Mouse (Mus musculus) CD4-positive helper T cell, adult 2 months (primary cell): ENCODE results near the gene Scn5a.

Source experiments
- DNase-seq: peaks from one replicate; pipeline ENCODE4 v3.0.0-alpha.2; 2012; ENCODE audit warnings: low read depth, missing footprints, low spot score

Scn5a gene

DNA sequence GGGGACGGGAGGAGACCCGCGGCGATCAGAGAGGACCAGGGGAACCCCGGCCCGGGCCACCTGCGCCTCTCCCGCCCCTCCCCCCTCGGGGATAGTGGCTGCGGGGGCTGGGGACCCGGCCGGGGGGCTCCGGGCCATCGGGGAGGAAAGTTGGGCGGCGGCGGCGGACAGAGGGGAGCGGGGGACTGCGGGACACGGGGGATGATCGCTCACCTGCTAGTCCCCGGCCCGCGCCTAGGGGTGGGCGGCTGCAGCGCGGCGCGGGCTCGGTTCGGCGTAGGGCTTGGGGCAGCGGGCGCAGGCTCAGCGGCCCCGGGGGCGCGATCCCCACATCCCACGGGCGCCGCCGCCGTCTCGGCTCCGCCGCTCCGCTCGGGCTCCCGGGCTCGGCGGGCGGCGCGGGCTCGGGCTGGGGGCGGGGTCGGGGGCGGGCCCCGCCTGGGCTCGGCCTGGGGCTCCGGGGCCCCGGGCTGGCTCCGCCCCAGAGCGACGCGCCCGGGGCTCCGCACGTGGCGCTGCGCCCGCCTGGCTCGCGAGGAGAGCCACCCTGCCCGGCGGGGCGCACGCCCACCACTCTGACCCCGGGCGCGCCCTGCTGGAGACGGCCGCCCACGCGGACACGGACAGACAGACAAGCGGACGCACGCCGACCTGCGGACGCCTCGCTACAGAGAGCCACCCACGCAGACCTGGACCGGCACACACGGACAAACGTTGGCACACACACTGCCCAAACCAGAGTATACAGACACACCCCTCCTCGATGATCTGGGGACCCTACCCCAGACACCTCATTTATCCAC lies at the start of gene Scn5a:
TSS of gene Scn5a (minus strand) at position 381 of the 803 bp plus-strand sequence.
- peak; percentile 25 for DNase-seq

GRCm38 (mm10) chr9:119627227-119627626 lies 48.4 kb upstream of the Scn5a start:
- DNase-seq, result no peak

DNA sequence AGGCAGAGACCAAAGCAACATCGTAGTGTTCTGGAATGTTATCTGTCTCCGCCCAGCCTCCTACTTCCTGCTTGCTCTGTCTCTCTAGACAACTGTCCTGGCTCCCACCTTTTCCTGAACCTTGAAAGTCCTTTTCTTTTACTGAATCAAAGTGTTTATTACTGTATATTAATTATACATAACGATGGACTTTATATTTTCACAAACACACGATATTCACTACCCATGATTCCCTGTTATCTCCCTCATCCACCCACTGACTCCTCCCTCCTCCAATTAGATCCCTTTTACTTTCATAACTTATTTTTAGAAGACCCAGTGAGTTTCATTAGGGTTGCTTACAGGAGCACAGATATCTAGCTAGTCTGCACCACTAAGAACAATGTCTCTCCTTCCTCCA lies 45.3 kb upstream of the Scn5a start:
- no peak for DNase-seq

DNA sequence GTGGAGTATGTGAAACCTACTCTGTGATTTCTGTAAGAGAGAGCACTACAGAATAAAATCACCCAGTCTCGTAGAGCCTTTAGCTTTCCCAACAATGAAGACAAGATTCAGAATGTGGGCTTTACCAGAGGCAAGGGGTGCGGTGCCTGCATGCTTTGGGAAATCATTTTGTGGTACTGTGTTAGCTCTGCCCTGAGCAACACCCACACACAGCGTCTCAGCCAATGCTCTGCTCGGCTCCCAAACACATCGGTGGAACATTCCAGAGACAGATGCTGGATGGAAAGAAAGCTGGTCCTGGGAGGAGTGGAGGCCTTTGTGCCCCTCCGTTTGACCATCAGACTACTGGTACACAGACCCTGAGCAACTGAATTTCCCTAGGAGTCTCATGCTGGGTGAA lies 36.0 kb upstream of the Scn5a start:
- DNase-seq, result no peak

DNA sequence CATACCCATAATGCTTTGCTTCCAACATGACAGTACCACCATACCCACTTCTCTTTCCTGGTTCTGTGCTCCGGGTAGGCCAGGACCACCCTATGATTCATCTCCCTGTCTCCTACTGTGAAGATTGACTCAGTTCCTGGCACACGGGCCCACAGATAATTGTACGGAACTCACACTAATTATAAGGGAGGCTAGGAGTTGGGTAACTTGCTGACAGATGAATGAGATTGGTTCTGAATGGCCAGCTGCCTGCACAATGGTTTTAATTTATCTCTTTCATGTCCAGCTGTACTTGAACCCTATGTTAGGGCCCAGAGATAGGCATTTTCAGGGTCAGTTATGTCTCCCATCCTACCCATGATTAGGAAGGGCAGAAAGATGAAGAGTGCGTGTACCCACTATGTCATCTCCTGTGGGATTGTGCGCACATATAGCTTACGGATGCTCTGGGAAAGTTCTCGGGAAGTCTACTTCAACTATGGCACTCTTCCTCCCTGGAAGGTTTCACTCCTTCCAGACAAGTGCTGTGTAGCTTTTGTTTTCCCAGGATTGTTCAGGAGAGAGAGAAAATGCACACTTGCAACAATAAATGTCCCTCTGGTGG lies 31.8 kb upstream of the Scn5a start:
- DNase-seq, result no peak

- DNase-seq, result no peak
Observed at GRCm38 (mm10) chr9:119606906-119607305, 28.1 kb upstream of the Scn5a start.

DNA sequence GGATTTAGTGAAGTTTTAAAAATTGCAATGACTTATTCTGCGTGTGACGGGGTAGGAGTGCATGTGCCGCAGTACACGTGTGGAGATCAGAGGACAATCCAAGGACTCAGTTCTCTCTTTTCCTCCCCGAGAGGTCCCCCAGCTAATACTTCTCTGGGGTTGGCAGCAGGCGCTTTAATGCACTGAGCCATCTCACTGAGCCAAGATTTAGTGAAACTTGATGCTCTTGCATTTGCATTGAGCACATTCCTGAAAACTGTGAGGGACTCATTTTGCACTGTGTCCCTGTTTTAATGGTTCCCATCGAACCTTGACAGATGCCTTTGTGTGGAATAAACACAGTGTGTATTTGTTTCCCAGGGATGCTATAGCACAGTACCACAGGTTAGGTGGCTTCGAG lies 25.8 kb upstream of the Scn5a start:
- DNase-seq, result no peak

DNA sequence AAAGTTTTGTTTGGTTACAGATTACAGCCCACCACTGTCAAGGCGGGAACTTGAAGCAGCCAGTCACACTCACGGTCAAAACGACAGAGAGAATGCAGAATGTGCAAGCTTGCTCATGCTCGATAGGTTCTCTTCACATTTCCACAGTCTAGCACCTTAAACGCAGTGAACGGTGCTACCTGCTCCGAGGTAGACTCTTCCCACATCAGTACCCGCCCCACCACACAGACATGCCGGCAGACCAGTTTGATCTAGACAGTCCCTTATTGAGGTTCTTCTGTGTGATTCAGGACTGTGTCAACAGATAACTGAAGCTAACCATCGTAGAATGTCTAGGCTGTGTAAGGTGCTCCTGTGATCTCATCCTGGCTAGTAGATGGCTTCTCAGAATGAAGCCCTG lies 19.7 kb upstream of the Scn5a start:
- DNase-seq, result no peak

GRCm38 (mm10) chr9:119597332-119597731 lies 18.5 kb upstream of the Scn5a start:
- DNase-seq, result no peak

DNA sequence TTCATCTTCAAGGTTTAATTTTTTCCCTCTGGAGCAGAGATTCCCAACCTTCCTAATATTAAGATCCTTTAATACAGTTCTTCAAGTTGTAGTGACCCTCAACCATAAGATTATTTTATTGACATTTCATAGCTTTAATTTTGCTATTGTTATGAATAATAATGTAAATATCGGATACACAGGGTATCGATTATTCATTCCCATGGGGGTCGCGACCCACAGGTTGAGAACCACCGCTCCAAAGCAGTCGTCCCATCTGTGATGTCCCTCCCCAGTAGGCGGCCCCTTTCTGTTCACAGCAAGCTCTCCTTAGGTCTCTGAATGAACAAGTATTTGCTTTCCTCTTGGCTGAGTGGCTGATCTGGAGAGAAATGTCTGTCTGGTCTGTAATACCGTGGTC lies 10.8 kb upstream of the Scn5a start:
- DNase-seq, result no peak

DNA sequence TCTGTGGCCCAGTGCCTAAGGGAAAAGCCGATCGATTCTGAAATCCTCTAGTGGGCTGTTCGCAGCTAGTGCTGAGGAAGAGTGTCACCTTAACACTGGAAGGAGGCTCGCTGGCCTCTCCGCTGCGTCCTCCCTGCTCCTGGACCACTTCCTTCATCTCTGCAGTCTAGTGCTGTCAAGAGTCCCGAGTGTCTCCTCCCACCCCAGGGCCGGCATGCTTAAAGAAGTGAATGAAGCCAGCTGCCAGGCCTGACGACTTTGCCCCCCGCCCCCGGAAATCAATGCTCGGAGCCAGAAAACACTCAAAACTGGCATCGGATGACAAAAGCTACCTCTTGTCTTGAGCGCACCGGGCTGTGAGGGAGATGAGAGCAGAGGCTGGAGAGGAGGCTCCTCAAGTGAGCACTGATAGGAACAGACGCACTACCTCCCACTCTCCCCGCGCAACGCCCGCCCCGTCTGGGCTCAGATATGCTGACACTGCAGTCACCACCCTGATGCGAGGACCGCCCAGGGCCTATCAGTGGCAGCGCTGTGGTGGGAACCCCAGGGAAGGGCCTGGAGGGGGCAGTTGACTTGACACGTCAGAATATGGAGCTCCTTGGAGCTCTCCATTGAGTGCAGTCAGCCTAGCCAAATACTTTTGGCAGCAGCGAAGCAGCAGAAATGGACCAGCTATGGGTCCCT lies 10.1 kb upstream of the Scn5a start:
- DNase-seq, result no peak

DNA sequence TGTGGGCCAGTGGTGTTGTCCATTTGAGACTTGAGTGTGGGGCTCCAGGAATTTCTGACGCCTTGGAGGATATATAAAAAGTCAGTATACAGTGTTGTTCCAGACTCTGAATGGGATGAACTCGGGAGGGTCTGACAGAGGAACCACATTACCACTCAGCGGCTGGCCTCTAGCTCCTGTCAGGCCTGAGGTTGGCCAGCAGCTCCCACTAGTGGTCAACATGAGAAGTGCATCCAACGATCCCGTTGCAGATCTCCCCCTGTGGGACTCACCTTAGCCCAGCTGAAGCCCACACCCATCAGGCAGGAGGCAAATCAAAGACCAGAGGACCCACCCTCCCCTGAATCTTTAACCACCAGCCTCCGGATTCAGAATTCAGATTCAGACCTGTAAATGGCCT lies 1.9 kb upstream of the Scn5a start:
- peak; percentile 58 for DNase-seq

DNA sequence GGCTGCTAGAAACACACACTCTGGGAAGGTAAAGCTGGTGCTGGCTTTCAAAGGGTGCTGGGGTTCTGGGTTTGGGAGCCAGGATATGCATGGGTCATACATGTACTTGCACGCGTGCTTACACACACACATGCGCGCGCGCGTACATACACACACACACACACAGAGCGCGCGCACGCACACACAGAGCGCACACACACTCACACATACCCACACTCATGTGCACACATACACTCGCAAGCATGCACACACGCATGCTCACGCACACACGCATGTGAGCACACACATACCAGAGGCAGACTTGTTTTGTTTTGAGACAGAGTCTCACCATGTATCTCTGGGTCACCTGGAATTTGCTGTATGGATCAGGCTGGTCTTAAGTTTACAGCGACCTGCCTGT lies 1.4 kb upstream of the Scn5a start:
- no peak for DNase-seq

DNA sequence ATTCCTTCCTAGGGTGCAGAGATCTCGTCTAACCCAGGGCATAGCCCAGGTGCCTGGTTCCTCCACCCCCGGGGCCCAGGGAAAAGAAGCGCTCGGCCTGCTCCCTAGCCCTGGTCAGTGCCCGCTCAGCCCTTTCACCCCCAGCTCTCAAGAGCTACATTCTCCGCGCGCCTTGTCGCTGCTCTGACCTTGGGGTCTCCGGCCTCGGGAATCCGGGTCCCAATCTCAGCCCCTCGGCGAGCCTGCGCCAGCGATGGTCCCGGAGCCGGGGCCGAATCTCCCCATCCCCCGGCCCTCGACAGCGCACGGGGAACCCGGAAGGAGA lies 543 bp downstream of the Scn5a start:
- DNase-seq, result no peak

GRCm38 (mm10) chr9:119576977-119577376 lies 1.8 kb downstream of the Scn5a start:
- DNase-seq, result no peak

DNA sequence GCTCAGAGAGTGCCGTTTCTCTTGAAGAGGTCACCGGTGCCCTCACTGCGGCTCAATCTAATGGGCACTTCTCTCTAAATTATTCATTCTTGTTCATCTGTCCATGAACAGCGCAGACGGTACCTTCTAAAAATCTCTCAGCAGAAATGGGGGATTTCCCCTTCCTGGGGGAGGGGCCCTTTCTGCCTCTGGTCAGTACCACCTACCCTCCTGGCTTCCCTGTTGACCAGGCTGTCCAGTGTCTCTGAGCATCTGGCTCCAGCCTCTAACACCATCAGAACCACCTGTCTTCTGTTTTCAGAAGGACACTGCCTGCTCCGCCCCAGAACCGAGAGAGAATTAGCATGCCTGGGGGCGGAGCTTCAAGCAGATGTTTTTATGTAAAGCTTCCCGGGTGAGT lies 3.1 kb downstream of the Scn5a start:
- DNase-seq, result no peak

GRCm38 (mm10) chr9:119574366-119574765 lies 4.5 kb downstream of the Scn5a start:
- no peak for DNase-seq

GRCm38 (mm10) chr9:119573009-119573408 lies 5.8 kb downstream of the Scn5a start:
- DNase-seq, result no peak

DNA sequence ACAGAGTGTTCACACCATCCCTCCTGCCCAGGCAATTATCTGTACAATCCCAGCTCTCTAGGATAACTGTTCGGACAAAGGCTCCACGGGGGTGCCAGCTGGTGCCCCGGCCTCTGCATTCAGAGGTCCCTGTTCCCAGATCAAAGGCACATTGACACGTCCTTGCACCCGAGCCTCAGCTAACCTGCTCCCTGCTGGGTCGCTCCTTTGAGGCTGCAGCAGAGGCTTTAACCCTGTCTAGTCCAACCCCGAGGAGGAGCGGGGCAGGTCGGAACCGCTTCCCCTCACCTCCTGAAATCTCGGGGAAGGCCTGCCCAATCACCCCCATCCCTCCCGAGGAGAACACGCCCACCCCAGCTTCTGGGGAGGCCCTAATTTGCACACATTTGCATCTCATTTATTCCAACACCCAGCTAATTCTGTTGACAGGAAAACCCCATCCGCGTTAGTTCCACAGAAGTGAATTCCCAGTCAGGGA lies 7.4 kb downstream of the Scn5a start:
- DNase-seq, result no peak

GRCm38 (mm10) chr9:119570652-119571051 lies 8.2 kb downstream of the Scn5a start:
- no peak for DNase-seq

DNA sequence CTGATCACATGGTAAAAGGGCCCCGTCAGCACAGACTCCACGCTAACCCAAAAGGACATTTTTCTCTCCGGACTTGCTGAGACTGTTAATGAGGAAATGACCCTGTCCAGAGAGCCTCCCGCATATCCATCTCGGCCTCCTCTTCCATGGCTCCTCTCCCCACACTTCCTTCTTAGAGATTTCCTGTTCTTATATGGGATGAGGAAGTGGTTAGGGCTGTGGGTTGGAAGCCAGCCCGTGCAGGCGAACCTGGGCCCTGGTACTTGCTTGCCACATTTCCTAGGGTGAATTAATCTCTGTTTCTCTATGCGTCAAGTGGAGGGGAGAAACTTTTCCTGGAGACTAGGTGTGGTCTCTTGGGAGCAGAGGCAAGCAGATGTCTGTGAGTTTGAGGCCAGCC lies 10.1 kb downstream of the Scn5a start:
- DNase-seq, result no peak

- DNase-seq, result no peak
Observed at GRCm38 (mm10) chr9:119567800-119568199, 11.0 kb downstream of the Scn5a start.

GRCm38 (mm10) chr9:119566214-119566613 lies 12.6 kb downstream of the Scn5a start:
- DNase-seq, result no peak
